Mouse (Mus musculus) induced T-regulatory cell, adult 2 months (primary cell): ENCODE data around the gene Ctnna3.

Experiments
- DNase-seq: peaks from one replicate; pipeline ENCODE4 v3.0.0-alpha.2; 2012; ENCODE audit warnings: low read depth

The Ctnna3 gene

DNA sequence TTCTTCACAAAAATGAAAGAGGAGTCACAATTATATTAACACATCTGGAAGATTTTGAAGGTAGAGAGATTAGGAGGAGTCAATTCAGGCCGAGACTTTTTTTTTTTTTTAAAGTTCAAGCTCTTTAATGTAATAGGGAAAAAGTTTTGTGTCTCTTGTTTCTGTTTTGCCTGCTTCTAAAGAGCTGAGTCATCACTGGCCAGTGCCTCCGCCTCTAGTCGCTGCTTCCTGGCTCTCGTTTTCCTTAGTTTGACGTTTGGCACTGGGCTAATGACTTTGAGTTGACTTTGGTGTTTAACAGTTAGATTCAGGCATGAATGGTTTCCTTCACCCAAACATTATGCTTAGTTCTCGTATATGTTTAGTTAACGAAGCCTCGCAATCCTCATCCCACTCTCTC is 282.6 kb downstream of the Ctnna3 start:
- DNase-seq = no peak

DNA sequence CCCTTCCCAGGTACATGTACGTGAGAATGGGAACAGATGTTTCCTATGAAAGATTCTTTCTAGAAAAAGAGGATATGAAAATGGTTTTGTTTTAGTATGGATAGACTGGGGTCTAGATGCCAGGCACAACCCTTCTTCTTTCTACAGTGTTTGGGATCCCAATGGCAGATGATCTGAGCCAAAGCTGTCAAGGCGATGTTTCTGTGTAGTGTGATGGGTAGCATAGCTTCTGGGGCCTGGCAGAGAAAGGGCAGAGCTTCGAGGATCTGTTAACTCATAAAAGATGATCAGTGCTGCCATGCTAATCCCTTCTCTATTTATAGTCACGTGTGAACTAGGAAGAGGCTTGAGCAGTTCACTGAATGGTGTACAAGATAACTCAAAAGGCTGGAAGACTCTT is 284.3 kb downstream of the Ctnna3 start:
- DNase-seq = no peak

DNA sequence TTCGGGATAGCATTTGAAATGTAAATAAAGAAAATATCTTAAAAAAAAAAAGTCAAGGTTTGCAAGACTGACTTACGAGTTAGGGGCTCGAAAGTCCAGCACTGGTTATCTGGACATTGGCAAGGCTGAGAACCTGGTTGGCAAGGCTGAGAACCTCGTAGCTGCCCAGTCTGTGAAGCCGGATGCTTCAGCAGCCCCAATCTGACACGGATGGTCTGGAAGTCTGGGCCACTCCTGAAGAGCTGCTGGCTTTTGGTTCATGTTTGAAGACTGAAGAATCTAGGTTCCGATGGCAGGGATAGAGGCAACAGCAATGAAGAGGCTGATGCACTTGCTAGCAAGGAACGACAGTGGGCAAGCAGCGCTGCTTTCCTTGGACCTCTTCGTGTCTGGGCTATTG is 339.0 kb downstream of the Ctnna3 start:
- no peak for DNase-seq

- DNase-seq = no peak
These were observed 341.8 kb downstream of the Ctnna3 start for GRCm38 (mm10) chr10:63771656-63772055.

- no peak for DNase-seq
These were observed 342.2 kb downstream of the Ctnna3 start for GRCm38 (mm10) chr10:63772074-63772473.

GRCm38 (mm10) chr10:63781948-63782347 is 352.1 kb downstream of the Ctnna3 start:
- DNase-seq = no peak

DNA sequence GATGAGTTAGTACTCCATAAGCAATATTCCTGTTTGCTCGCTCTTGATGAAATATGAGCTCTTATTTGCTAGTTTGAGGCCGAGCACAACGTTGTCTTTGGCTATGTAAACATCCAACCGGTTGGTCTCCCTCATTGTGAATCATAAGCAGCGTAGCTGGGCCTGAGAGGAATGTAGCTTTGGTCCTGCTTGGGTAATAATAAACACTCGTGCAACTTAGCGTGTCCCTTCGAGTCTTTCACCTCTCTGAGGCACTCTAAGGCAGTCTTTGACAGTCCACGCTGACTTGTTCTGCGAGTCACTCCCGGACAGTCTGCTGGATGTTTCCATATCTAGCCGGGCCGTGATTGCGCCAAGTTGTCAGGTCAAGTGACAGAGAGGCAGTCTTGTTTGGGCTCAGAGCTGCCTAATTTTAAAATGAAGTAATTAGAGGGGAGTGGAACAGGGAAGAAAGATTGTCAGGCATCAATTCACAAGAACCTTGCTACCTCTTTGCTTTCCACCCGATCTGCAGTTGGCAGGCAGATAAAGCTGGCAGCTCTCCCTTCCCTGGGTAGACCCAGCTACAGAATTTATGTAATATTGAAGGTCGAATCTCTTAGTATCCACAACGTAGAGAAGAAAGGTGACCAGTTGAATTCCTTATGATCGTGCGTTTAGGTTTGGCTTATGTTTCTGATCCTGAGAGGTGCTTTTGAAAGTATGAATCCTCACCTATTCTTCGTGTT is 355.1 kb downstream of the Ctnna3 start:
- DNase-seq = no peak

DNA sequence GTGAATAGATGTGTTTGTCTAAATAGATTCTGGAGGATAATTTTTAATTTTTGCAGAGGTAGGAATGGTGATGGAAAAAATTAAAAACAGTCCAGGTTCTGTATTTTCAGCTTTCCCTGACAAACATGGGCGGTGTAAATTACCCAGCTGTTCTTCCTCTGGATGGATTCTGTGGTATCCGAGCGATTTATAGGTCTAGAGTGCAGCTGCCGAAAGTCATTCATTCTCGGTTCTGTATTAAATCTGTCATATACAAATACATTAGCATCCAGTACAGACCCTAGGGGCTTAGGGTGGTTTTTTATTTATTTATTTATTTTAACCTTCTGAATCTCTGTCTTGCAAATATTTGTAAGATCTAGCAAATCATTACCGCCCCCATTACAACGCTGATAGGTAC is 356.5 kb downstream of the Ctnna3 start:
- DNase-seq = no peak

GRCm38 (mm10) chr10:63803909-63804308 is 374.0 kb downstream of the Ctnna3 start:
- no peak for DNase-seq

DNA sequence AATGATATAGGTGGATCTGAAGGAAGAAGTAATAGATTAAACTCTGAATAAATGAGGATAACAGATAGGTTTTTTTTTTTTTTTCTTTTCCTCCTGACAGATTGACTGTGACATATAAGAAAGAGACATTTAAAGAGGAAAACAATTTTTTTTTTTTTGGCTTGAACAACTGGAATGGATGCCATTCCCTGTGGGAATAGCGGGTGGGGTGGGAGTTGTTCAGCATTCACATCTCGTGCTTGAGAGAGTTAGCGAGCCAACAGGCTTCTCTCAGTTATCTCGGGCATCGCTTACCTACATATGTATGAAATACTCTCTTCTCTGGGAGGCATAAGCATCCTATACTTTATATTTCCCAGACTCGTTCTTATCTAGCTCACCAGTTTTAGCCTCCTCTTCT is 375.7 kb downstream of the Ctnna3 start:
- DNase-seq = no peak

- no peak for DNase-seq
These were observed 376.4 kb downstream of the Ctnna3 start for GRCm38 (mm10) chr10:63806254-63806653.

DNA sequence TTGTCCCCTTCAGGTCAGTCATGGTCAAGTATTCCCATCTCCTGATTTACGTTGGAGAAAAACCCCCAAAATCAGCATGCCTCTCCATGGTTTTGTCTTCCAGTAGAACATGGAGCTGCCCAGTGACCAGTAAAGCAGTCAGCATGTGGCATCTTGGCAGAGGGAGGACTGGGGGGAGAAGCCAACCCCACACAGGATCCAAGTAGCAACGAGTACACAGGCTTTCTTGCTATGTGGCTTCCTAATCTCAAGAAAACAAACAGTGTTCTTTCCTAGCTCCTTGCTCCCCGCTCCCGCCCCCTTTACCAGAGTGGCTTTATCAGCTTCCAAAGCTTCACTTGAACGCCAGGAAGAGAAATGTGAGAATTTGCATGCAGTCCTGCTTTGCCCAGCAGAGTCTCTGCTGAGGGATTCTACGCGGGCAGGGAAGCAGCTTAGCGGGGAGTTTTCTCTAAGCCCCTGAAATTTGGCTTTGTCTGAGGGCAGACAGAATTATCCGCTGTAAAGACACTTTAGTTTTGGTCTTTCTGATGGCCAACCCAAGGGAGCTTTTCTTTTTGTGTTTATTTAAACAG is 380.2 kb downstream of the Ctnna3 start:
- no peak for DNase-seq

DNA sequence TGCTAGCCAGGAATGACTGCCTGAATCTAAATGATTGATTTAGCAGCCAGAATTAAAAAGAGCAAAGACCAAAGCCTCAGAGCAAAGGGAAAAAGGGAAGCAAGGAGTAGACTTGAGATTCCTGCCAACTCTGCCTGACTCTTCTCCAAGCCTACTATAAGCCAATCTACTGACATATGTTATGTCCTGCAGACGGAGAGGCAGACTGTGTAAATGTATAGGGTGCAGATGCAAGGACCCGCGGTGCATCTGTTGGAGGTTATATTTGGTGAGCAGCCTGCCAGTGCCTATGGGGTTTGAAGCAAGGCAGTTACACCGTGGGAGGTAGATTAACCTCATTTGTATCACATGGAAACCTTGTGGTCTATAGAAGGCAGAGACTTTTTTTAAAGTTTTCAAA is 409.1 kb downstream of the Ctnna3 start:
- no peak for DNase-seq

GRCm38 (mm10) chr10:63851946-63852345 is 422.0 kb downstream of the Ctnna3 start:
- no peak for DNase-seq

DNA sequence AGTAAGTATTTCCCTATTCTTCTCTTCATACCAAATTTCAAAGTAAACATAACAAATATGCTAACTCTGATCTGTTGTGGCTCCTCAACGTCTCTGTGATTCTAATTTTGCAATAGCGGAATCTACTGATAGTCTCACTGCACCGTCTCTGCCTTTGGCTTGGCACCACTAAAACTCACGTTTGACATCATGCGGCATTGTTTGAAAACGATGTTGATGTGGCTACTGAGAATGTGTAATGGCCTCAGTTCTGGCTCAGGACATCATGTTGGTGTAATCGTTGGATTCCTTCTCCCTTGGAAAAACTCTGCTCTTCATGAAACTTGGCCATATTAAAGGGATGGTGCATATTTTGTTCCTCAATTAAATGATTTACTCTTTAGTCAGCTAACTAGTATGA is 439.2 kb downstream of the Ctnna3 start:
- DNase-seq = no peak

- DNase-seq = no peak
These were observed 450.6 kb downstream of the Ctnna3 start for GRCm38 (mm10) chr10:63880462-63880903.

DNA sequence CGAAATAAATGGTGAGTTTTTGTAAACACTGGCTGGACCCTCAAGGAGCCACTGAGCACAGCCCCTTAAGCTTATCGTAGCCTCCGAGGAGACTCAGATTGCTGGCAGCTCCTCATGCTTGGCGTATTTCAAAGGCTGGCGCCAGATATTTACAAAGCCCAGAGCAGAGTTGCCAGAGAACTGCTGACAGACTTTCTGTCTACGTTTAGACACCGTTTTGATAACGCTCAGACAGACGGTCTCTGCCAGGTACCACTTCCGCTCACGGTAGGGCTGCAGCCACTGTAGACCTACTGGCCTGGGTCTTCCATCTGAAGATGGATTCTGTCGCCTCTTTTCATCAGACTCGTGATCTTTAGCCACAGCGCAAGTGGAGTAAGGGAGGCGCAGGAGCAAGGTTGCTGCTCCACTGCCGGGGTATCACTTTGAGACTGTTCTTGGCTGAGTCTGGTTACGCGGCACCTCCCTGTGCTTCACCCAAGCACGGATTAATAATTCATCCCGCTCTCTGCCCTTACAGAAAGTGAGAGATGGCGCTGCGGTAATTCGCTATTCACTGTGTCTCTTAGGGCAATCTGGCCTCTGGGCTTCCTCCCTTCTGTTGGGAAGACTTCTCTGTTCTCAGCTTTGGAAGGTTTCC is 456.7 kb downstream of the Ctnna3 start:
- no peak for DNase-seq

GRCm38 (mm10) chr10:63894612-63895011 is 464.7 kb downstream of the Ctnna3 start:
- no peak for DNase-seq

DNA sequence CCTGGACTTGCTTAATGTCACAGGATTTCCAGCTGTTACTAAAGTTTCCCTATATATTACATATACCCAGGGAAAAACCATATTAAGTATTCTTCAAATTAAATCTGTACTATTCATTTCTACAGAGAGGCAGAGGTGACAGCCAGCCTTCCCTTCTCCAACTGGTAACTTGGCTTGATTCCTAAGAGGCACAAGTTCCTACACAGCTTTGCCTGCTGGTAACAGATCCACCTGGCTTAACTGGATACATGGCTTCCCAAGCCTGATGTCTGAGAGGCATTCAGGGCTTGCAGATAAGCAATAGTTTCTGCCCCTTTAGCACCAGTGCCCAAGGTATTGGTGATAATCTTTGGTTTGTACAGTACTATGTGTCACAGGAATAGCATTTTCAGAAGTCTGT is 470.0 kb downstream of the Ctnna3 start:
- DNase-seq = no peak

DNA sequence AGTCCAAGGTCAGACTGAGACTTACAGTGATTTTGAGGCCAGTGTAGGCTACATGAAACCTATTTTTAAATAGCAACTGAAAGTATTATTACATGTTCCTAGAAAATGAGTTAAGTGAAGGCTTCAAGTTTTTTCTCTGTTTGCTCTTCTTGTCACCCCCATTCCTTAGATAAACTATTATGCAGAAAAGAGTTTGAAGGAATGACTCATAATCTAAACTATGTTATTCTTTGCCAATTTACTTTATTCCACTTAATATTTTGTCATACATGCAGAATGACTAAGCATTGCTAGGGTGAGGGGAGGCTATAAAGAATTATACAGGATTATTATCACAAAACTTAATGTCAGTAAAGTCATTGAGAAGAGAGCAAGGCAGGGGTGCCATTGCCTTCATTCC is 479.0 kb downstream of the Ctnna3 start:
- no peak for DNase-seq

GRCm38 (mm10) chr10:63927334-63927733 is 497.4 kb downstream of the Ctnna3 start, which contains the start of gene Gm10118:
Gene Gm10118, minus strand, starts transcription at chr10:63927434.
- DNase-seq = no peak

DNA sequence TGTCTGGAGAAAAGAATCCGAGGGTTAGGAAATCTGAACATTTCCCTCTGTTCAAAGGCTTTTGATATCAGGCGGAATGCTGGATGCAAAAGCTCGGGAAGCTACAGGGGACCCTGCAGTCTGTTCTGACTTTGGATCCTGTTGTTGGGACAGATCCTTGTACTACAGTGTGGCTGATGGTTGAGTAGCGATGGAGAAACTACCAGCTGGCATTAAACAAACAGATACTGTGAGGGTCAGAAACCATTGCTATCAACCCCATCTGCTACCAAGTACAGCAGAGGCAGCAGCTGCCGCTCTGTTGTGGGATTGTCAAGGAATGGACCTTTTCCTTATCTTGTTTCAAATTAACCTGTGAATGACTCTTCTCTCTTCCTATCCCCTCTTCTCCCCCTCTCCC is 504.0 kb downstream of the Ctnna3 start:
- DNase-seq = no peak

DNA sequence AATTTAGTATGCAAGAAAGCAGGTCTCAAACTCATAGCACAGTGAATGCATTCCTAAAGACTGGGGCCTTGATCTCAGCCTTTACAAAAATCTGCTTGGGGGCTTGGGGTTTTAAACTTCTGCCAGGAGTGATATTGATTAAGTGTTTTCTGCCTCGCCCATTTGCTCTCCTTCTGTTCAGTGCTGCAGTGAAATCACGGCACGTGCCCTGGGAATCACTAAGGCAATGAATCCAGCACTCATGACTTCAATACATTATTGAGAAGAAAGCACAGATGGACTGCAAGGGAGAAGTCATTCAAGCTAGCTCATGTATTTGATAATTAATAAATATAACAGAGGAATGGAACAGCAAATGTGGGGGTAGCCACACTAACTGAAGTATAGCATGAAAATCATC is 515.6 kb downstream of the Ctnna3 start:
- no peak for DNase-seq
